Mouse (Mus musculus): Measurements from ENCODE around the gene Ccdc88c.

DNA sequence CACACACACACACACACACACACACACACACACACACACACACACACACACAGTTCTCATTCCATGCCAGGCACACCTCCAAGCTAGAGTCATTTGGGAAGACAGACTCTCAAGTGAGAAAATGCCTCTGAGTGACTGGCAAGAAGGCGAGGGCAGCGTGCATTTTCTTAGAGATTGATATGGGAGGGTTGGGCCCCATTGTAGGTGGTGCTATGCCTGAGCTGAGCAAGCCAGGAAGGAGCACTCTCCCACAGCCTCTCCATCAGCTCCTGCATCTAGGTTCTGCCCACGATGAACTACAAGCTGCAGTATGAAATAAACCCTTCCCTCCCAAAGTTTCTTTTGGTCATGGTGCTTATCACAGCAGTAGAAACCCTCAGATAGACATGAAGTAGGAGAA, 63.6 kb downstream of the Ccdc88c start:
- TF ChIP-seq CTCF (IDR thresholded peaks at IDR 0.05; ENCODE audit: control insufficient read depth, insufficient read depth, insufficient replicate concordance, low read depth, low read length): no peak
- TF ChIP-seq POLR2A (IDR thresholded peaks at IDR 0.05; ENCODE audit: control insufficient read depth, low read depth, low read length): no peak

Measured in testis, adult 2 months (tissue).